Mouse (Mus musculus) heart, postnatal 0 days (tissue): ENCODE data around the gene Abhd10.

Experiments used
- CTCF ChIP-seq: IDR thresholded peaks from 2 replicates; pipeline ENCODE4 v1.5.1; 2016; ENCODE audit warnings: antibody characterized with exemption, control low read depth, low read depth
- EP300 ChIP-seq: IDR thresholded peaks from 2 replicates; pipeline ENCODE4 v1.6.1; 2016; ENCODE audit warnings: antibody characterized with exemption, low read depth

DNA sequence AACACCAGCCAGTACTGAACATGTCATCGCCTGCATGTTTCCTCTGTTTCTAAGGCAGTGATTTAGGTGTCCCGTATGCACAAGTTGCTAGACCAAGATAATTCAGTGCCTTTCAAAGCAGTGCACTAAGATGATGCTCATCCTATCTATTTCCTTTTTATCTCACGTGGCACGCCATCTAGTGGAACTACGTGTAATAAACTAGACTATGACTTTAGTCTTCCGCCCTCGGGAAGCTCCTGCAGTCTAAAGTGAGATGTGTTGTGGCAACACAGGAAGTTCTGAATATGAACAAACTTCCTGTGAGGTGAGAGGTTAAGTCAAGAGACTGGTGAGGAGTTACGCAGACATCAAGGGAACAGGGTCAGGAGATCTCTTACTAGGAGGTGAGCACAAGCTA is 43.9 kb upstream of the Abhd10 start:
- TF ChIP-seq CTCF (peak; percentile 38), EP300 (no peak)
